Mouse (Mus musculus) MEL (cell line): ENCODE results near the gene Vps33a. TPM values are rescaled to one million over a fixed set of nuclear protein-coding genes. Genes with fewer than 3 reads are reported as not detected.

Experiments
- DNase-seq: peaks from one replicate; pipeline ENCODE4 v3.0.0; 2011; ENCODE audit warnings: low read depth, low spot score
- H3K27ac ChIP-seq: 2 replicates; pipeline ENCODE4 v1.5.1; 2012; ENCODE audit warnings: low read depth, mild to moderate bottlenecking, control low read depth, low read length, moderate library complexity; ENCODE audit not compliant: control insufficient read depth
- H3K27me3 ChIP-seq, 2 experiments: fragments of 150-350 bp in 1 of 2; sonication (generic) in 1 of 2; 2 replicates each; pipeline ENCODE4 v1.6.1; 2012; ENCODE audit warnings: low read length in 2 of 2, mild to moderate bottlenecking in 2 of 2, improper control_type of control experiment in 1 of 2, moderate library complexity in 1 of 2; ENCODE audit not compliant: insufficient read depth in 2 of 2, control insufficient read depth in 1 of 2
- H3K36me3 ChIP-seq, 2 experiments: 2 replicates each; pipeline ENCODE4 v1.6.1; 2012 to 2014; ENCODE audit warnings: low read length in 2 of 2, improper control_type of control experiment in 1 of 2, inconsistent platforms in 1 of 2, mild to moderate bottlenecking in 1 of 2; ENCODE audit not compliant: insufficient read depth in 2 of 2, control insufficient read depth in 1 of 2
- H3K4me1 ChIP-seq, 2 experiments: fragments of 150-350 bp in 1 of 2; sonication (generic) in 1 of 2; 2 replicates each; pipeline ENCODE4 v1.6.1; 2012; ENCODE audit warnings: low read length in 2 of 2, improper control_type of control experiment in 1 of 2, mild to moderate bottlenecking in 1 of 2; ENCODE audit not compliant: insufficient read depth in 2 of 2, control insufficient read depth in 1 of 2
- H3K4me3 ChIP-seq, 2 experiments: fragments of 150-350 bp in 1 of 2; sonication (generic) in 1 of 2; 2 replicates each; pipeline ENCODE4 v1.5.1; 2012; ENCODE audit warnings: low read depth in 2 of 2, low read length in 2 of 2, mild to moderate bottlenecking in 2 of 2, moderate library complexity in 2 of 2, control low read depth in 1 of 2, improper control_type of control experiment in 1 of 2; ENCODE audit not compliant: control insufficient read depth in 1 of 2, insufficient read depth in 1 of 2
- H3K79me2 ChIP-seq: 2 replicates; pipeline ENCODE4 v1.6.1; 2012; ENCODE audit warnings: mild to moderate bottlenecking, low read length, moderate library complexity; ENCODE audit not compliant: control insufficient read depth, poor library complexity, insufficient read depth
- H3K9ac ChIP-seq: 2 replicates; pipeline ENCODE4 v1.6.1; 2012; ENCODE audit warnings: low read depth, mild to moderate bottlenecking, control low read depth, low read length, moderate library complexity; ENCODE audit not compliant: control insufficient read depth, poor library complexity, severe bottlenecking
- H3K9me3 ChIP-seq: fragments of 150-350 bp; sonication (generic); replicated peaks from 2 replicates; pipeline ENCODE4 v1.6.1; 2012; ENCODE audit warnings: mild to moderate bottlenecking, low read length, improper control_type of control experiment, moderate library complexity; ENCODE audit not compliant: insufficient read depth
- ELF1 ChIP-seq: IDR thresholded peaks from 2 replicates; pipeline ENCODE4 v1.6.1; 2014; ENCODE audit warnings: low read depth, mild to moderate bottlenecking, inconsistent platforms, low read length, improper control_type of control experiment, moderate library complexity
- ETS1 ChIP-seq: IDR thresholded peaks from 2 replicates; pipeline ENCODE4 v1.6.1; 2012; ENCODE audit warnings: low read depth, mild to moderate bottlenecking, inconsistent platforms, low read length, improper control_type of control experiment, moderate library complexity
- JUND ChIP-seq: IDR thresholded peaks from 2 replicates; pipeline ENCODE4 v1.6.1; 2011; ENCODE audit warnings: low read depth, mild to moderate bottlenecking, improper control_type of control experiment, low read length
- KAT2A ChIP-seq: conservative IDR thresholded peaks from 2 replicates; pipeline ENCODE4 v1.6.1; 2012; ENCODE audit warnings: low read depth, low read length, improper control_type of control experiment, inconsistent platforms
- MAFK ChIP-seq: IDR thresholded peaks from 2 replicates; pipeline ENCODE4 v1.6.1; 2011; ENCODE audit warnings: low read depth, mild to moderate bottlenecking, low read length, improper control_type of control experiment, borderline replicate concordance
- MAX ChIP-seq: IDR thresholded peaks from 2 replicates; pipeline ENCODE4 v1.6.1; 2011; ENCODE audit warnings: low read length, improper control_type of control experiment
- MAZ ChIP-seq: IDR thresholded peaks from 2 replicates; pipeline ENCODE4 v1.6.1; 2012; ENCODE audit warnings: low read depth, mild to moderate bottlenecking, inconsistent platforms, low read length, improper control_type of control experiment
- MXI1 ChIP-seq: IDR thresholded peaks from 2 replicates; pipeline ENCODE4 v1.6.1; 2011; ENCODE audit warnings: mild to moderate bottlenecking, low read depth, low read length, improper control_type of control experiment
- MYB ChIP-seq: IDR thresholded peaks from 2 replicates; pipeline ENCODE4 v1.6.1; 2011; ENCODE audit warnings: mild to moderate bottlenecking, low read depth, low read length, improper control_type of control experiment
- MYC ChIP-seq: IDR thresholded peaks from 2 replicates; pipeline ENCODE4 v1.6.1; 2011; ENCODE audit warnings: low read depth, mild to moderate bottlenecking, low read length, improper control_type of control experiment, moderate library complexity
- NELFE ChIP-seq: IDR thresholded peaks from 2 replicates; pipeline ENCODE4 v1.6.1; 2011; ENCODE audit warnings: low read depth, low read length, improper control_type of control experiment
- POLR2A ChIP-seq, 2 experiments: IDR thresholded peaks; 2 replicates each; pipeline ENCODE4 v1.6.1; 2011 to 2012; ENCODE audit warnings: low read length in 2 of 2, mild to moderate bottlenecking in 2 of 2, control low read depth in 1 of 2, improper control_type of control experiment in 1 of 2, low read depth in 1 of 2, moderate library complexity in 1 of 2; ENCODE audit not compliant: control insufficient read depth in 1 of 2, insufficient read depth in 1 of 2, poor library complexity in 1 of 2
- SIN3A ChIP-seq: IDR thresholded peaks from 2 replicates; pipeline ENCODE4 v1.6.1; 2012; ENCODE audit warnings: low read length, improper control_type of control experiment, inconsistent platforms
- SMC3 ChIP-seq: IDR thresholded peaks from 2 replicates; pipeline ENCODE4 v1.6.1; 2011; ENCODE audit warnings: low read depth, low read length, improper control_type of control experiment
- TAL1 ChIP-seq: IDR thresholded peaks from 2 replicates; pipeline ENCODE4 v1.6.1; 2012; ENCODE audit warnings: mild to moderate bottlenecking, inconsistent platforms, low read length, moderate library complexity, mixed read lengths
- USF1 ChIP-seq: IDR thresholded peaks from 2 replicates; pipeline ENCODE4 v1.6.1; 2014; ENCODE audit warnings: low read depth, mild to moderate bottlenecking, inconsistent platforms, low read length, improper control_type of control experiment, moderate library complexity
- ZC3H11A ChIP-seq: IDR thresholded peaks from 2 replicates; pipeline ENCODE4 v1.6.1; 2012; ENCODE audit warnings: low read depth, mild to moderate bottlenecking, inconsistent platforms, low read length, improper control_type of control experiment
- ZKSCAN1 ChIP-seq: IDR thresholded peaks from 2 replicates; pipeline ENCODE4 v1.6.1; 2012; ENCODE audit warnings: low read depth, mild to moderate bottlenecking, inconsistent platforms, low read length, improper control_type of control experiment, moderate library complexity
- ZNF384 ChIP-seq: IDR thresholded peaks from 2 replicates; pipeline ENCODE4 v1.6.1; 2012; ENCODE audit warnings: low read depth, mild to moderate bottlenecking, inconsistent platforms, low read length, improper control_type of control experiment
- polyA plus RNA-seq, 2 experiments: library from polyadenylated mRNA; stranded (reverse) in 1 of 2; unstranded in 1 of 2; fragments of >175 nt in 1 of 2; fragments of >200 nt in 1 of 2; gene quantifications; 2 replicates each; pipeline versions ENCODE4 v1.2.1 to v1.2.4; 2012; ENCODE audit warnings: low replicate concordance in 2 of 2, low read depth in 1 of 2; ENCODE audit not compliant: insufficient read length in 2 of 2, insufficient read depth in 1 of 2, missing spikeins in 1 of 2
- total RNA-seq: library from RNA; depleted of rRNA; stranded (reverse); fragments of 300-350 nt; gene quantifications from 2 replicates; pipeline ENCODE4 v1.2.3, GENCODE M21; 2012

Gene Vps33a
- total and polyA plus RNA-seq, 3 experiments: 21.4 to 23.9 TPM; not detected in 1

- Histone ChIP-seq H3K27me3 (no peaks in the 10 kb centered on the region), H3K36me3 (peaks cover 0 to 4% of the 10 kb centered on the region in 2 experiments; a peak in 2 of 4 replicates), H3K4me3 (no peak overlapping the region), H3K4me1 (peaks cover 3 to 10% of the 10 kb centered on the region in 2 experiments; a peak in 3 of 4 replicates), H3K27ac (no peak overlapping the region), H3K9ac (no peak overlapping the region), H3K9me3 (no peaks in the 10 kb centered on the region), H3K79me2 (peaks cover 6% of the 10 kb centered on the region)
- TF ChIP-seq USF1 (no peak), JUND (no peak), MAFK (no peak), ELF1 (no peak), MAZ (no peak), ZNF384 (no peak), KAT2A (no peak), MYB (no peak), TAL1 (no peak), ZC3H11A (no peak), SMC3 (no peak), POLR2A (IDR thresholded peaks at IDR 0.05; ENCODE audit: control insufficient read depth in 1 of 2, insufficient read depth in 1 of 2, low read depth in 1 of 2, low read length in 2 of 2, poor library complexity in 1 of 2) (no peak), ZKSCAN1 (no peak)
- no peak for DNase-seq
Measured at GRCm38 (mm10) chr5:123525916-123526495, 46.8 kb downstream of the Vps33a start.

GRCm38 (mm10) chr5:123525281-123525680 lies 47.6 kb downstream of the Vps33a start, which contains the start of gene Gm49027:
Gene Gm49027, minus strand, starts transcription at chr5:123525488.
- H3K9me3 ChIP-seq: no peaks in the 10 kb centered on the region
- H3K79me2 ChIP-seq: peaks cover 6% of the 10 kb centered on the region
- H3K36me3 ChIP-seq: peaks cover 0 to 4% of the 10 kb centered on the region in 2 experiments; a peak in 2 of 4 replicates
- H3K9ac ChIP-seq: peak within 1 kb of the TSS; percentile 60
- H3K27me3 ChIP-seq: no peaks in the 10 kb centered on the region
- peaks cover 3 to 10% of the 10 kb centered on the region in 2 experiments; a peak in 3 of 4 replicates for H3K4me1 ChIP-seq
- H3K4me3 ChIP-seq: peak within 1 kb of the TSS; percentile 88 to 99
- H3K27ac ChIP-seq: no peak within 1 kb of the TSS
- no peak for DNase-seq
- TF ChIP-seq SIN3A (0 out of 2 replicates have a peak, but pooled peaks have one; percentile 17), ELF1 (no peak)

GRCm38 (mm10) chr5:123524393-123524750 lies 48.5 kb downstream of the Vps33a start:
- Histone ChIP-seq H3K4me1 (peaks cover 3 to 10% of the 10 kb centered on the region in 2 experiments; a peak in 3 of 4 replicates), H3K9ac (peak overlapping the region; percentile 60), H3K4me3 (peak overlapping the region; percentile 88 to 99), H3K9me3 (no peaks in the 10 kb centered on the region), H3K27me3 (no peaks in the 10 kb centered on the region), H3K36me3 (peaks cover 0 to 4% of the 10 kb centered on the region in 2 experiments; a peak in 2 of 4 replicates), H3K79me2 (peaks cover 6% of the 10 kb centered on the region), H3K27ac (no peak overlapping the region; the same call in 1 of the 2 replicates)
- 0 out of 2 replicates have a peak, but pooled peaks have one; percentile 4 for TF ChIP-seq ETS1
- no peak for TF ChIP-seq NELFE
- TF ChIP-seq ELF1: no peak
- 0 out of 2 replicates have a peak, but pooled peaks have one; percentile 38 for TF ChIP-seq MYC
- TF ChIP-seq SIN3A: peak; percentile 77
- TF ChIP-seq MXI1: peak; percentile 89
- TF ChIP-seq MAX: peak; percentile 82
- peak in 1 of 2 experiments; percentile 5; a peak in 1 of 4 replicates for TF ChIP-seq POLR2A (IDR thresholded peaks at IDR 0.05; ENCODE audit: control insufficient read depth in 1 of 2, insufficient read depth in 1 of 2, low read depth in 1 of 2, low read length in 2 of 2, poor library complexity in 1 of 2)
- no peak for DNase-seq
